Mouse (Mus musculus) forebrain, embryonic 16.5 days (tissue): ENCODE measurements around the gene Tle2. TPM values are rescaled to one million over a fixed set of nuclear protein-coding genes. Genes with fewer than 3 reads are reported as not detected.

Experiments
- ATAC-seq: fragments of 200-750 bp; cut with Nextera tagmentation; 2 replicates; pipeline ENCODE4 v1.8.0; 2017; ENCODE audit warnings: mild to moderate bottlenecking, moderate library complexity
- H3K27ac ChIP-seq: fragments of 300-500 bp; sonication (generic); 2 replicates; pipeline ENCODE4 v1.5.1; 2014; ENCODE audit warnings: low read length, control low read depth
- H3K27me3 ChIP-seq: fragments of 300-500 bp; sonication (generic); replicated peaks from 2 replicates; pipeline ENCODE4 v1.6.1; 2014; ENCODE audit warnings: low read length; ENCODE audit not compliant: control insufficient read depth, insufficient read depth
- H3K36me3 ChIP-seq: fragments of 300-500 bp; sonication (generic); 2 replicates; pipeline ENCODE4 v1.6.1; 2014; ENCODE audit not compliant: control insufficient read depth, insufficient read depth
- H3K4me1 ChIP-seq: fragments of 300-500 bp; sonication (generic); replicated peaks from 2 replicates; pipeline ENCODE4 v1.6.1; 2014; ENCODE audit warnings: low read length; ENCODE audit not compliant: control insufficient read depth, insufficient read depth
- H3K4me2 ChIP-seq: fragments of 300-500 bp; sonication (generic); 2 replicates; pipeline ENCODE4 v1.6.1; 2014; ENCODE audit warnings: mild to moderate bottlenecking, low read length, control low read depth
- H3K4me3 ChIP-seq: fragments of 300-500 bp; sonication (generic); replicated peaks from 2 replicates; pipeline ENCODE4 v1.5.1; 2014; ENCODE audit warnings: mild to moderate bottlenecking, low read length, control low read depth
- H3K9ac ChIP-seq: fragments of 300-500 bp; sonication (generic); replicated peaks from 2 replicates; pipeline ENCODE4 v1.6.1; 2014; ENCODE audit warnings: low read depth, low read length, control low read depth
- H3K9me3 ChIP-seq: fragments of 300-500 bp; sonication (generic); 2 replicates; pipeline ENCODE4 v1.6.1; 2016; ENCODE audit warnings: low read length; ENCODE audit not compliant: control insufficient read depth
- WGBS: fragments of 180-500 bp; shearing (Covaris S2); extraction: QIAGEN DNeasy Blood & Tissue Kit; methylation state at CpG from one replicate; pipeline ENCODE4 v1.1.7; 2014; 5-methylcytosine and 5-hydroxymethylcytosine counted together
- polyA plus RNA-seq: library from polyadenylated mRNA; unstranded; fragments of >200 nt; fragmentation: Nextera tagmentation; extraction: Ambion mirVana; gene quantifications from 2 replicates; pipeline ENCODE4 v1.2.1, GENCODE M21; 2015

Tle2 gene
- polyA plus RNA-seq, 1 experiment from 2014 or later, result 32.6 TPM

DNA sequence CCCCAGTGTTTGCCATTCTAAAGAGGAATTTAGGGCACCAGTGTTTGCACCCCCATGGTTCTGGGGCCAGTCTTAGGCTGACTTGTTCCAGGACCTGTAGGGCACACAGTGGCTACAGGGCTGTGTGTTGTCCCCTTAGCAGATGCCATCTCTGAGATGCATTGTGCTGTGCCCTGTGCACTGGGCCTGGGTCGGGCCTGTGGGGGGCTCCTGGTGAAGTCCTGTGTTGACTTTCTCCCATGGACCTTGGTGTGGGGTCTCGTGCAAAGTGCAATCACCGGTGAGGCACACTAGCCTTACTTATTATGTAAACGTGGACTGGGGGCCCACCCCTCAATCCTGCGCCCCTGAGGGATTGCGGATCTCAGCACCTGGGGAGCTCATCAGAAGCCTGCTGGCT, 11.9 kb upstream of the Tle2 start:
- no peak overlapping the region for H3K4me3 ChIP-seq
- no peak overlapping the region for H3K27ac ChIP-seq
- no peak overlapping the region for H3K9ac ChIP-seq
- no peaks in the 10 kb centered on the region for H3K9me3 ChIP-seq
- no peak for ATAC-seq
- H3K4me2 ChIP-seq, result no peak overlapping the region
- peaks cover 6% of the 10 kb centered on the region for H3K27me3 ChIP-seq
- H3K4me1 ChIP-seq, result peaks cover 45% of the 10 kb centered on the region
- H3K36me3 ChIP-seq, result peaks cover 8% of the 10 kb centered on the region
- 76% methylated on average over 6 of the region's 6 CpGs for WGBS

DNA sequence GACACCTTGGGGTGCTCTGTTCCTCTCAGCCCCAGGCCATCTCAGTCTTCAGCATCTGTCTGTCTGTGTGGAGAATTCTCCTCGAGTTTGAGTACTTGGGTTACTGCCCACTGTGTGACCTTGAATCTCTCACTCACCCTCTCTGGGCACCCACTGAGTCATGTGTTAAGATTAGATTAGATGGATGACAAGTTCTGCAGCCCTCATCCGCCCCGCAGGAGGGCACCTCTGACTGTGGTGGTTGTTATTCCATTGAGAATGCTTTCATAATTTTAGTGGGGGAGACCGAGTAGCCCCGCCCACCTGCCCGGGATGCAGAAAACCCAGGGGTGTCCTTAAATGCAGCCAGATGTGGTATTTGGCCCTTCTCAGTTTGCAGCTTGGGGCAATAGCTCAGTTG, 10.9 kb upstream of the Tle2 start:
- Histone ChIP-seq H3K36me3 (peaks cover 8% of the 10 kb centered on the region), H3K4me2 (no peak overlapping the region), H3K4me1 (peaks cover 48% of the 10 kb centered on the region), H3K9me3 (no peaks in the 10 kb centered on the region), H3K27ac (no peak overlapping the region), H3K4me3 (no peak overlapping the region), H3K9ac (no peak overlapping the region), H3K27me3 (peaks cover 8% of the 10 kb centered on the region)
- 53% methylated on average over 6 of the region's 6 CpGs for WGBS
- no peak for ATAC-seq

DNA sequence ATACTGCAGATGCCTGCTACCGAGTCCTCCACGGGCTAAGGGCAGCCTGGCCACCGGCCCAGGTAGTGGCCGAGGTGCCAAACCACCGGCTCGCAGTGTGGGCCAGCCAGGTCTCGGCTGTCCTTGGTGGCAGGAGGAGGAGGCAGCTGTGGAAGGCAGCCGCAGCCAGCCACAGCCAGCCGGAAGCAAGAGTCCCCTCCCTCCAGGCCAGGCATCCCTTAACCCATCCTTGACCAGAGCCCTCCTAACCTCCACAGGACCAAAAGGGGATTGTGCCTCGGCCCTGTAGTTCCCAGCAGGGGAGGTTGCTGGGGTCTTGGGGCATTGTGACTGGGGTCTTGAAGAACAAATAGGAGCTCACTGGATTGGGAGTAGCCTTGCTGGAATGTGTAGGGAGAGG, 10.1 kb upstream of the Tle2 start:
- Histone ChIP-seq H3K4me3 (no peak overlapping the region), H3K9me3 (no peaks in the 10 kb centered on the region), H3K27ac (no peak overlapping the region), H3K36me3 (peaks cover 8% of the 10 kb centered on the region), H3K9ac (no peak overlapping the region), H3K4me2 (0 out of 2 replicates have a peak overlapping the region, but pooled peaks have one; percentile 19), H3K4me1 (peaks cover 48% of the 10 kb centered on the region), H3K27me3 (peaks cover 8% of the 10 kb centered on the region)
- WGBS, result 8% methylated on average over 10 of the region's 10 CpGs
- no peak for ATAC-seq

DNA sequence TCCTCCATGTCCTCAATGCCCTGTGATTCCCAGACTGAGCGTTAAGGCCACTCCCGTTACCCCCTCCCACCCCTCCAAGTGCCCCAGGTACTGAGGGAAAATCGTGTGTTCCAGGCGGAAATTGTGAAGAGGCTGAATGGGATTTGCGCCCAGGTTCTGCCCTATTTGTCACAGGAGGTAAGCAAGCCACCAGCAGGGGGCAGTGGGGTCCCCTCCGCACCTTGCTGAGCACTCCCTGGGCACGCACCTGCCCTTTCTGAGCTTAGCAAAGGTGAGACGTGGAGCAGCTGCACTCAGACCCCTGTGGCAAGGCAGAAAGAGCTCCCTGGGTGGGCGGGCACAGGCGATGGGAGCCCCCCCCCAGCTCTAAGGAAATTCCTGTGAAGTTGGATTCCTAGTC, 9.6 kb upstream of the Tle2 start:
- Histone ChIP-seq H3K4me2 (no peak overlapping the region), H3K4me1 (peaks cover 51% of the 10 kb centered on the region), H3K9ac (no peak overlapping the region), H3K36me3 (peaks cover 8% of the 10 kb centered on the region), H3K27ac (no peak overlapping the region), H3K9me3 (no peaks in the 10 kb centered on the region), H3K4me3 (no peak overlapping the region), H3K27me3 (peaks cover 10% of the 10 kb centered on the region)
- ATAC-seq, result no peak
- WGBS, result 27% methylated on average over 10 of the region's 10 CpGs

DNA sequence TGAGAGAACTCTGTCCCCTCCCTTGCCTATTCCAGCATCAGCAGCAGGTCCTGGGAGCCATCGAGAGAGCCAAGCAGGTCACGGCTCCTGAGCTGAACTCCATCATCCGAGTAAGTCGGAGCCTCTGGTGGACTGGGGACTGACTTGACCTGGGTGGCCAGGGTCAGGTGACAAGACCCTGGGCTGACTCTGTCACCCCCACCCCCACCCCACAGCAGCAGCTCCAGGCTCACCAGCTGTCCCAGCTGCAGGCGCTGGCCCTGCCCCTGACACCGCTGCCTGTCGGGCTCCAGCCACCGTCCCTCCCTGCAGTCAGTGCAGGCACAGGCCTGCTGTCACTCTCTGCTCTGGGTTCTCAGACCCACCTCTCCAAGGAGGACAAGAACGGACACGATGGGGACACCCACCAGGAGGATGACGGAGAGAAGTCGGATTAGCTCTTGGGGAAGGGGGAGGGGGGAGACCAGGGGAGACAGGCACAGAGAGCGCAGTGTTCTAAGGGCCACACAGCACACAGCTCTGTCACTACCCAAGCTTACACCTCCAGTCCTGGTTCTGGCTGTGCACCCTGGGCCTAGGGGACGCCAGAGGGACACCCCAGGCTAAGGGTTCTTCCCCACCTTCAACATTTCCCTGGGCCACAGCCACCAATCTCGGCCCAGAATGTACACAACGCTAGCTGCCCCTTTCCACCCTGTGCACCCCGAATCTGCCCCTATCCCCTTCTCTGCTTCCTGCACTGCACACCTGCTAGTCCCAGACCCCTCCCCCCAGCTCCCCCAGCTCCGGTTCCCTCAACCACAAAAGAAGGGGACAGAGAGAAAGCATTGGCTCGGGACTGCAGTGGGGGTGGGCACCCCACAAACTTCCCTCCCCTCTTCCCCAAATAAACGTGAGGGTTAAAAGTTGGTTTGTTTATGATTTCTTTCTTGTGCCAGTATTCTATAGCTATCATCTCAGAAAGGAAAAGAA, 8.8 kb upstream of the Tle2 start:
- peaks cover 10% of the 10 kb centered on the region for H3K27me3 ChIP-seq
- ATAC-seq, result no peak
- peaks cover 8% of the 10 kb centered on the region for H3K36me3 ChIP-seq
- H3K9me3 ChIP-seq, result no peaks in the 10 kb centered on the region
- no peak overlapping the region for H3K4me2 ChIP-seq
- peaks cover 55% of the 10 kb centered on the region for H3K4me1 ChIP-seq
- 41% methylated on average over 20 of the region's 20 CpGs for WGBS
- no peak overlapping the region for H3K4me3 ChIP-seq
- H3K27ac ChIP-seq, result no peak overlapping the region
- H3K9ac ChIP-seq, result no peak overlapping the region

DNA sequence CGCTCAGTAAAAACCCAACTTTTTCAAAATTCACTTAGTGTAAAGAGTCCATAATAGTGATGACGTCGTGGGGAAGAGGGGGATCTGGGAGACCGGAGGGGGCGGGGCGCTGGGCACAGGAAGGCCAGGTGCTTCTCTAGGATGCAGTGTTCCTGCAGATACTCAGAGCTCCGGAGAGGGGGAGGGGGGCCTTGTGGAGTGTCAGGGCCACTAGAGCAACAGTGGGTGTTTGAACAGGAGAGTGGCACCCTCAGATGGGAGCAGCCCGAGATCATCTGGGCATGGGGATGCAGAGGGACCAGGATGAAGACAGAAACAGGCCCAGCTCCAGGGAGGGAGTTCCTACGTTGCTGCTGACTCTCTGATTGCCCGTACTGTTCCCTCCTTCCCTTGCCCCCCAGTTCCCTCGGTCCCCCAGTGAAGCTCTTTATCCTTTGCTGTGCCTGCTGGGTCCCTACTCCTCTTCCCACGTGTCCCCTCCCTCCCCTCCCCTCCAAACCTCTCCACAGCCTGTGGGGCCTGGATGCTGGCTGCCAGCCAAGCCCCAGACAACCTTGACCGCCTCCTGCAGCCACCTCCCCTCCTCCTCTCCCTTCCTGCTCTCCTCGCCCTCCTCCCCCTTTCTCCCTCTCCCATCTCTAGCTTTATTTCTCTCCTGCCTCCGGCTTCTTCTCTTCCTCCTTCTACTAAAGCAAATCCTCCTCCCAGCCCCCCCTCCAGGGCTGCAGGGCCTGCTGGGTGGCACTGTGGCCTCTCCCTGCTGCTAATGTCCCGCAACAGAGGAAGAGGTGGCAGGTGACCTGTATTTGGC, 5.8 kb upstream of the Tle2 start:
- peaks cover 48% of the 10 kb centered on the region for H3K4me1 ChIP-seq
- H3K9me3 ChIP-seq, result no peaks in the 10 kb centered on the region
- no peak overlapping the region for H3K9ac ChIP-seq
- H3K36me3 ChIP-seq, result peaks cover 8% of the 10 kb centered on the region; the same call in 1 of the 2 replicates
- no peak overlapping the region for H3K4me2 ChIP-seq
- no peak for ATAC-seq
- H3K27me3 ChIP-seq, result peaks cover 23% of the 10 kb centered on the region
- WGBS, result 8% methylated on average over 16 of the region's 16 CpGs
- no peak overlapping the region for H3K27ac ChIP-seq
- H3K4me3 ChIP-seq, result no peak overlapping the region

DNA sequence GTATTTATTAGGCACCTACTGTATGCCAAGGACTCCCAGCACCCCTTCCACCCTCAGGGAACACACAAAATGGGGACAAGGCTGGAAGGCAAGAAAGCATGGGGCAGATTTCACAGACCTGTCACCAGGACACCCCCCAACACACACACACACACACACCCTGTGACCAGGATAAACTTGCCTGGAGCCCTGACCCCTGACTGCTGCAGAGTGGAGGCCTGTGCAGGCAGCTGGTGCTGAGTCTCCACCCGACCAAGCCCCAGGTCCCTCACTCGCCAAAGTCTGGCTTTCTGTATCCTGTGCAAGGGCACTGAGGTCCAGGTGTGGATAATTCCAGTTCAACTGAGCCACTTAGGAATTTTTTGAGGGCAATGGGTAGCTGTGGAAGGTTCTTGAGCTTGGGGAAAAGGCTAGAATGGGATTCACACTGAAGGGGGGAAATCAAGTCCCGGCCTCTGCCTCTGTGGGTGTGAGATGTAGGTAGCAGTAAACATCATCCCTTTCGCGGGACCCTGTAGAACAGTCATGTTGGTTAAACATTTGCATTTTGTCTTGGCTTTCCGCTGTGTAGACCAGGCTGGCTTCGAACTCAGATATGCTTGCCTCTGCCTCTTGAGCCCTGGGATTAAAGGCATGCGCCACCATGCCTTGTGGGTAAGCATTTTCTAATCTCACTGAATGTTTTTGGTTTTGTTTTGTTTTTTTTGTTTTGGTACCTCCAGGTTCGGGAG, 4.7 kb upstream of the Tle2 start:
- peaks cover 7% of the 10 kb centered on the region; the same call in 1 of the 2 replicates for H3K36me3 ChIP-seq
- H3K9me3 ChIP-seq, result no peaks in the 10 kb centered on the region
- no peak overlapping the region for H3K4me3 ChIP-seq
- ATAC-seq, result no peak
- 30% methylated on average over 9 of the region's 9 CpGs for WGBS
- peaks cover 41% of the 10 kb centered on the region for H3K4me1 ChIP-seq
- peak overlapping the region; percentile 82; the same call in 1 of the 2 replicates for H3K4me2 ChIP-seq
- no peak overlapping the region for H3K9ac ChIP-seq
- peak overlapping the region; percentile 82; the same call in 1 of the 2 replicates for H3K27ac ChIP-seq
- H3K27me3 ChIP-seq, result peaks cover 32% of the 10 kb centered on the region

DNA sequence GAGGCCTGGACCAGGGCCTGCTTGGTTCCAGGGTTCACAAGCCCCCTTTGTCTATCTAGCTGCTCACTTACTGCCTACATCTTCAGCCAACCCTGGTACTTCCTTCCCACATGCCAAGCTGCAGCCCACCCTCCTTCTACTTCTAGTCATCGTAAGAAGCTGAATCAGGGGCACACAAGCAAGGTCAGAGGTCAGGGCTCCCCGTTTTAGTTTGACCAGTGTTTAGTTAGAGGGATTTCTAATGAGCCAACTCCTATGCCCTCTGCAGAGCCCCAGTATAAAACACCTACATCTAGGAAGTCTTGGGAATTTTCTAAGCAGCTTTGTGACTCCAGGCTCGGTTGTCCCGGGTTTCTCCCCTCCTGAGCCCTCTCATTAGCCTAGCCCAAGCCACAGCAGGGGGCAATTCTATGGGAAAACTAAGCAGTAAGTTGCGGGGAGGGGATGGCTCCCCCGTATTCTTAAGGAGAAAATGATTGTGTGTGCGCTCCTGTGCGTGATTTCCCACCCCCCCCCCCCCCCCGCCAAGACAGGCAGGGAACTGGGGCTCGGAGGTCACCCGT, 4.0 kb upstream of the Tle2 start:
- H3K27ac ChIP-seq, result peak overlapping the region; percentile 82
- peaks cover 32% of the 10 kb centered on the region for H3K27me3 ChIP-seq

More for the DNA sequence above, 4.0 kb upstream of the Tle2 start:
- Histone ChIP-seq H3K9me3 (no peaks in the 10 kb centered on the region), H3K4me2 (peak overlapping the region; percentile 82), H3K36me3 (0 out of 2 replicates have a peak, but pooled peaks cover 5% of the 10 kb centered on the region), H3K9ac (peak overlapping the region; percentile 17; the same call in 1 of the 2 replicates), H3K4me3 (peak overlapping the region; percentile 49), H3K4me1 (peaks cover 44% of the 10 kb centered on the region)
- peak; percentile 5; the same call in 1 of the 2 replicates for ATAC-seq
- 0% methylated on average over 10 of the region's 11 CpGs for WGBS
